Mouse (Mus musculus): ENCODE measurements around the gene Vat1.

DNA sequence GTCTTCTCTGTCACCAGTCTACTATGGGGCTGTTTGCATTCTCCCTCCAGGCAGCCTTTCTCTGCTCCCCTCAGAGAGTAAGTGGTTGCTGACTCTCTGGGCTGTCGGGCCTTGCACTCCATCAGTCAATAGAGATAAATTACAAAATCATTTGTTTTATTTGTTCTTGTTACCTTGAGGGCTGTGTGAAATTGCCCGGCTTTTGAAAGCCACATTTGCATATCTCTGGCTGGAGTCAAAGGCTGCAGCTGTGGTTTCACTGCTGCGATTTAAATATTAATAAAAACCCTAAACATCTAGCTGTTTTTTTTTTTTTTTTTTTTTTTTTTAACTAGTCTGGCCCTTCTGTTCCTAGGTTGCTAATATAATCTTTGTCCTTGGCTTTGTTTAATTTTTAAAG lies 17.8 kb upstream of the Vat1 start:
- TF ChIP-seq POLR2A (IDR thresholded peaks at IDR 0.05; ENCODE audit: low read depth, low read length) (no peak), CTCF (IDR thresholded peaks at IDR 0.05; ENCODE audit: borderline replicate concordance, insufficient read depth, low read length) (no peak)

Data from embryonic fibroblast, embryonic 13.5 days (primary cell).